Mouse (Mus musculus) heart, embryonic 13.5 days (tissue): ENCODE measurements around the gene Lrrc28. TPM values are rescaled to one million over a fixed set of nuclear protein-coding genes. Genes with fewer than 3 reads are reported as not detected.
A peak's percentile ranks its signal among the peaks of the same experiment; 100 is the strongest.

ENCODE experiments used
- ATAC-seq: fragments of 200-750 bp; cut with Nextera tagmentation; 2 replicates; pipeline ENCODE4 v1.8.0; 2017; ENCODE audit warnings: moderate TSS enrichment; ENCODE audit not compliant: insufficient number of reproducible peaks, low FRiP score, low TSS enrichment; ENCODE audit errors: extremely low read depth
- H3K27ac ChIP-seq: fragments of 300-500 bp; sonication (generic); replicated peaks from 2 replicates; pipeline ENCODE4 v1.5.1; 2015; ENCODE audit warnings: moderate library complexity, mild to moderate bottlenecking, inconsistent platforms
- H3K27me3 ChIP-seq: fragments of 300-500 bp; sonication (generic); replicated peaks from 2 replicates; pipeline ENCODE4 v1.6.1; 2015; ENCODE audit warnings: mild to moderate bottlenecking, inconsistent platforms
- H3K36me3 ChIP-seq: fragments of 300-500 bp; sonication (generic); 2 replicates; pipeline ENCODE4 v1.6.1; 2015; ENCODE audit warnings: mild to moderate bottlenecking, inconsistent platforms
- H3K4me1 ChIP-seq: fragments of 300-500 bp; sonication (generic); 2 replicates; pipeline ENCODE4 v1.6.1; 2015; ENCODE audit warnings: inconsistent platforms
- H3K4me2 ChIP-seq: fragments of 300-500 bp; sonication (generic); 2 replicates; pipeline ENCODE4 v1.6.1; 2015; ENCODE audit warnings: inconsistent platforms, mild to moderate bottlenecking, moderate library complexity
- H3K4me3 ChIP-seq: fragments of 300-500 bp; sonication (generic); 2 replicates; pipeline ENCODE4 v1.5.1; 2015; ENCODE audit warnings: moderate library complexity, mild to moderate bottlenecking, inconsistent platforms
- H3K9ac ChIP-seq: fragments of 300-500 bp; sonication (generic); 2 replicates; pipeline ENCODE4 v1.6.1; 2015; ENCODE audit warnings: inconsistent platforms, mild to moderate bottlenecking, moderate library complexity
- H3K9me3 ChIP-seq: fragments of 300-500 bp; sonication (generic); 2 replicates; pipeline ENCODE4 v1.6.1; 2016; ENCODE audit warnings: inconsistent platforms
- WGBS: fragments of 180-500 bp; shearing (Covaris S2); methylation state at CpG from one replicate; pipeline ENCODE4 v1.1.7; 2015; ENCODE audit warnings: mixed read lengths; 5-methylcytosine and 5-hydroxymethylcytosine counted together
- polyA plus RNA-seq: library from polyadenylated mRNA; unstranded; fragments of >200 nt; fragmentation: Nextera tagmentation; extraction: Ambion mirVana; gene quantifications from 2 replicates; pipeline ENCODE4 v1.2.1, GENCODE M21; 2015

The Lrrc28 gene
- polyA plus RNA-seq, 1 experiment from 2014 or later: 8.7 TPM

DNA sequence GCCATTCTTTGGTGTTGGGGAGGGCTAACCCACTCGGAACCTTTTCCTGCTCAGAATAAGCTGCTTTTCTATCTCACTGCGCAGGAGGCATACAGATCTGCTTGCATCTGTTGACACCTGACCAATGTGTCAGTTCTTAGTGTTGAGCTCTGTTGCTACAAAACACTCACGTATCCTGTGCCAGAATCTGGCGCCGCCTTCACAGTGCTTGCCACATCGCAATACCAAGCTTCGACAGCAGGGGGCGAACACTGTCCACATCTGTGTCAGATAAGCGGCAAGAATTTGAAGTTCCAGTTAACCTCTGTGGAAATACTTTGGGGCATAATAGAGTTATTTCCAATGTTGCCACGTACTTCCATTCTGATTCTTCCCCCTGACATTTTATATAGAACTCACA, 27.6 kb upstream of the Lrrc28 start:
- Histone ChIP-seq H3K9ac (peak overlapping the region; percentile 21; the same call in 1 of the 2 replicates), H3K27ac (no peak overlapping the region), H3K4me1 (peaks cover 29% of the 10 kb centered on the region), H3K27me3 (no peaks in the 10 kb centered on the region), H3K36me3 (peaks cover 35% of the 10 kb centered on the region), H3K4me3 (no peak overlapping the region), H3K9me3 (no peaks in the 10 kb centered on the region), H3K4me2 (no peak overlapping the region)
- 5% methylated on average over 10 of the region's 10 CpGs for WGBS
- ATAC-seq: peak; percentile 35; the same call in 1 of the 2 replicates

DNA sequence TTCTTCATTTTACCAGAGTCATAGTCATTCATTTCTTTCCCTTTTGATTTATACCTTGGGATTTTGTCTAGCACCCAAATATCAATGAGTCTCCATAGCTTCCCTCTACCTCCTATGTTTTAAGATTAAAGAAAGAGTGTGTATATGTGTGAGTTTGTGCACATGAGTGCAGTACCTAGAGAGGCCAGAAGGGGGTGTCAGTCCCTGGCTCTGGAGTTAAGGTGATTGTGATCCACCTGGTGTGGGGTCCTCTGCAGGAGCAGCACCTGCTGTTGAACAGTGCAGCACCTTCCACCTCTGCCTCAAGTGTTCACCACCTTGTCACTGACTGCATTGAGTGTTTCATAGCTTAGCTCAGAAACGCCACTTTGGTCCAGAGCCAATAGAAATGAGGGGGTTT, 25.9 kb upstream of the Lrrc28 start:
- Histone ChIP-seq H3K27ac (no peak overlapping the region), H3K4me2 (no peak overlapping the region), H3K9ac (no peak overlapping the region), H3K4me3 (no peak overlapping the region), H3K4me1 (peaks cover 28% of the 10 kb centered on the region), H3K27me3 (no peaks in the 10 kb centered on the region), H3K36me3 (peaks cover 49% of the 10 kb centered on the region), H3K9me3 (no peaks in the 10 kb centered on the region)
- ATAC-seq: no peak
- WGBS: 87% methylated on average over 1 of the region's 1 CpGs

DNA sequence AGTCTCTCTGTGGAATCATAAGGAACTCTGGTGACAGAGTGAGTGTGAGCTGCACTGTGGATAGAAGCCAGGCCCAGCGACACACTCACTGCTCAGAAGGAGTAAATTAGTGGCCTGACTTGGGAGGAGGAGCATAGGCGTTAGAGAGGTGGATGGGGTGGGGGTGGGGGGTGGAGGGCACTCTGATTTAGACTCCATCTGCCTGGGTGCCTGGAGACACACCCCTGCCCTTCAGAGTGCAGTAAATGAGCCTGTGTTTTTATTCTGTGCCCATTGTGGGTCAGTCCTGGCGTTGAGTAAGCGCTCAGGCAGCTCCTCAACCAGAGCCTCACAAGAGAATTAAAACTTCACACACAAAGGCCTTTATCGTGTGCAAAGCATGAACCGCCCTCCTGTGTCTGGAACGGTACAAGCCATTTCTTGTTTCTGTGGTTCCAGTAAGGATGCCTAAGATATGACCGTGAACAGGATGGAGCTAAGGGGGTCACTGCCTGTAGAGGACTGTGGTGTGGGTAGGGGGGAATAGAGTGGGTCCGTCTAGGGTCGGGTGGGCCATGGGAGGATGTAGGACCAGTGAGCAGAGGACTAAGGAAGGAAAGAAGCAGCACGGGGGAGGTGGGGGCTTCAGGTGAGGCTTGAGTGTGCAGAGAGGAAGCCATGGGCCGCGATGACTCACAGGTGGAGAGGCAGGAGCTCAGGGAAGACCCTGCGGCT, 19.1 kb upstream of the Lrrc28 start:
- Histone ChIP-seq H3K4me1 (peaks cover 14% of the 10 kb centered on the region), H3K9ac (no peak overlapping the region), H3K36me3 (peaks cover 58% of the 10 kb centered on the region), H3K9me3 (no peaks in the 10 kb centered on the region), H3K4me3 (no peak overlapping the region), H3K4me2 (no peak overlapping the region), H3K27ac (no peak overlapping the region), H3K27me3 (no peaks in the 10 kb centered on the region)
- ATAC-seq: no peak
- 77% methylated on average over 14 of the region's 14 CpGs for WGBS

DNA sequence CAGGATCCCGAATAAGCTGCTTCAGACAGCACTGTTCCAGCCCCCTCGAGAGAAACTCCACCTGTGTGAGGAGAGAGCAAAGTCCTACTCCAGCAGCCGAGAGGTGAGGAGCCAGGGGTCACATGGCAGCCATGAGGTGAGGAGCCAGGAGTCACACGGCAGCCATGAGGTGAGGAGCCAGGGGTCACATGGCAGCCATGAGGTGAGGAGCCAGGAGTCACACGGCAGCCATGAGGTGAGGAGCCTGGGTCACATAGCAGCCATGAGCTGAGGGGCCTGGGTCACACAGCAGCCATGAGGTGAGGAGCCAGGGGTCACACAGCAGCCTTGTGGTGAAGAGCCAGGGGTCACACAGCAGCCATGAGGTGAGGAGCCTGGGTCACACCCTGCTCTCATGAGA, 17.4 kb upstream of the Lrrc28 start:
- no peaks in the 10 kb centered on the region for H3K9me3 ChIP-seq
- no peak for ATAC-seq
- 62% methylated on average over 5 of the region's 5 CpGs for WGBS

DNA sequence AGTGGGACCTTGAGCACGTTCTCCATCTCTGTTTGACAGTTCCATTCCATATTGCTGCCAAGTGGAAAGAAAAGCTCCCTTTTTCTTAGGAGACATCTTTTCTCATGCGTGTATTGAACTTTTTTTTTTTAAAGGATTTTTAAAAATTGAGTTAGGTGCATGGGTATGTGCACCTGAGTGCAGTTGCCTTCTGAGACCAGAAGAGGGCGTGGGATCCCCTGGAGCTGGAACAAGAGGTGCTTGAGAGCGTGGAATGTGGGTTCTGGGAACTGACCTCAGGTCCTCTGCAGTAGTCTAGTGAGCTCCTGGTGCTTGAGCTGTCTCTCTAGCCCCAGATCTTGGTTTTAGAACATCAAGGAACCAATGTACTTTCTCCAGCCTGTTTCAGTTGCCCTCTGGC, 13.0 kb upstream of the Lrrc28 start:
- WGBS: 77% methylated on average over 4 of the region's 4 CpGs
- ATAC-seq: no peak
- H3K4me2 ChIP-seq: no peak overlapping the region

More for the DNA sequence above, 17.4 kb upstream of the Lrrc28 start:
- peaks cover 44% of the 10 kb centered on the region for H3K36me3 ChIP-seq
- H3K27me3 ChIP-seq: no peaks in the 10 kb centered on the region
- no peak overlapping the region for H3K9ac ChIP-seq
- H3K4me1 ChIP-seq: peaks cover 14% of the 10 kb centered on the region
- H3K27ac ChIP-seq: no peak overlapping the region
- H3K4me3 ChIP-seq: no peak overlapping the region
- no peak overlapping the region for H3K4me2 ChIP-seq

DNA sequence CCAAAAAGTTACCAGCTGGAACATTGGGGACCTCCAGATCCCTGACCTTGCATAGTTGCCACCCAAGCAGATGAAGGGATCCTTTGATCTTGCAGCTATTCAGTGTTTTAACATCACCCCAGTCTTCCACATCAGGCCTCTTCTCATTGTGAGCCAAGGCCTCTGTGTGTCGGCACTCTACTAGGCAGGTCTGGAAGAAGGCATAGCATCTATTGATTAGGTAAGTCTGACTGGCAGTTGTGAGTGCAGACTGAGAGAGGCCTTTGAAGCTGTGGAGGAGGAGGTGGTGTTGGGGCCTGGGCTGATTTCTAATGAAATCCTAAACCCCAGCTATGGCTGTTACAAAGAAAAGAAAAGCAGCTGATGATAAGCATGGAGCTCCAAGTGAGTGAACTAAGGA, 10.1 kb upstream of the Lrrc28 start:
- whole genome bisulfite sequencing: 20% methylated on average over 1 of the region's 1 CpGs
- Histone ChIP-seq H3K9me3 (no peaks in the 10 kb centered on the region), H3K4me2 (no peak overlapping the region), H3K36me3 (peaks cover 6% of the 10 kb centered on the region; the same call in 1 of the 2 replicates), H3K27ac (no peak overlapping the region), H3K9ac (no peak overlapping the region), H3K4me1 (peaks cover 19% of the 10 kb centered on the region), H3K4me3 (no peak overlapping the region), H3K27me3 (no peaks in the 10 kb centered on the region)
- ATAC-seq: no peak

More for the DNA sequence above, 13.0 kb upstream of the Lrrc28 start:
- no peak overlapping the region for H3K27ac ChIP-seq
- H3K36me3 ChIP-seq: peaks cover 16% of the 10 kb centered on the region
- H3K9me3 ChIP-seq: no peaks in the 10 kb centered on the region
- H3K27me3 ChIP-seq: no peaks in the 10 kb centered on the region
- H3K4me3 ChIP-seq: no peak overlapping the region
- H3K9ac ChIP-seq: no peak overlapping the region
- H3K4me1 ChIP-seq: peaks cover 19% of the 10 kb centered on the region

DNA sequence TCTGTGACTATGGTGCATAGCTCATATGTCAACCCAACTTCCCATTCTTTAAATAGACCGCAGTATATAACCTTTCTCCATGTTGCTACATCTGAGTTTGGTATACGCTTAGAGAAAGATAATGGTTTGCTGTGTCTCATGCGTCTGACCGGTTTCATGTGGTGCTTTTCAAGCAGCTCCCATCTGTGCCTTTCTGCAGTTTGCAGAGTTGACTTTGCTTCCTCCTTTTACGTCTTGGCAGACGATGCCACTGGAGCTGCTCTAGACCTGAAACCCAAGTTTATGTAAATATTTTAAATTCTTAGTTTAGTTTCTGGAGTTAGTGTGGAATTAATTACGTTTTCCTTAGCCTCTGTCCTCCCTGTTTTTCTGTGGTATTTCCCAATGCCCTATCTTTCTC, 9.6 kb upstream of the Lrrc28 start:
- no peak overlapping the region for H3K27ac ChIP-seq
- no peak for ATAC-seq
- 86% methylated on average over 7 of the region's 7 CpGs for WGBS
- no peaks in the 10 kb centered on the region for H3K9me3 ChIP-seq
- no peak overlapping the region for H3K4me3 ChIP-seq
- no peak overlapping the region for H3K4me2 ChIP-seq
- H3K9ac ChIP-seq: no peak overlapping the region
- H3K27me3 ChIP-seq: no peaks in the 10 kb centered on the region
- H3K36me3 ChIP-seq: peaks cover 6% of the 10 kb centered on the region; the same call in 1 of the 2 replicates
- H3K4me1 ChIP-seq: peaks cover 24% of the 10 kb centered on the region

DNA sequence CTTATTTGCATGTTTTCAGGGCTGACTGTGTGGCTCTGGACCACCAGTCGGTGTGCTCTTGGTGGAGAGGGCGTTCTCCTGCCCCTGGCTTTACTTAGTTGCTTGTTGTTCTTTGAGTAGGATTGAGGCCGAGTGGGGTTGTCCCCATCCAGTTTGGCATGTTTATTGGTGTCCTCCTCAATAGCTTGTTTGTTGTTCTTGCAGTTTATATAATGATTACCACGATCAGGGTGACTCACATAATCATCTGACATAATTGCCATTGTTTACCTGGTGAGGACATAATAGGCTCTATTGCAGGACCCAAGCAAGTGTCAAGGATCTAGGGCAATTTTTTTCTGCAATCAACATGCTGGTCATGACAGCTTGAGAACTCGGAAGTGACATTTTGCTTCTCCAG, 7.1 kb upstream of the Lrrc28 start:
- no peak overlapping the region for H3K9ac ChIP-seq
- no peak overlapping the region for H3K4me2 ChIP-seq
- ATAC-seq: no peak

DNA sequence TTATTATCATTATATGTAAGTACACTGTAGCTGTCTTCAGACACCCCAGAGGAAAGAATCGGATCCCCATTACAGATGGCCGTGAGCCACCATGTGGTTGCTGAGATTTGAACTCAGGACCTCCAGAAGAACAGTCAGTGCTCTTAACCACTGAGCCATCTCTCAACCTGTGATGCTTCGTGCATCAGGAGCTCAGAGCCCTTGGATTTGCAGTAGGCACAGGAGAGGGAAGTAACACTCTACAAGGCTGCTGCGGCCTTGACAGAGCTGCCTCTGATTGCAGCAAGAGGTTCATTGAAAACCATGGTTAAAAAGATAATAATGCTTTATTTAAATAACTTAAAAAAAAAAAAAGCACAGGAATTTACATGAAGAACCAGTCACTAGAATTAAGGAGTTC, 3.3 kb upstream of the Lrrc28 start:
- WGBS: 68% methylated on average over 4 of the region's 4 CpGs
- Histone ChIP-seq H3K4me3 (peak overlapping the region; percentile 75), H3K27me3 (no peaks in the 10 kb centered on the region), H3K27ac (no peak overlapping the region), H3K9me3 (no peaks in the 10 kb centered on the region), H3K4me2 (peak overlapping the region; percentile 73), H3K9ac (peak overlapping the region; percentile 90), H3K36me3 (no peaks in the 10 kb centered on the region), H3K4me1 (peaks cover 42% of the 10 kb centered on the region)
- no peak for ATAC-seq

More for the DNA sequence above, 7.1 kb upstream of the Lrrc28 start:
- Histone ChIP-seq H3K27ac (no peak overlapping the region), H3K4me3 (no peak overlapping the region), H3K36me3 (peaks cover 6% of the 10 kb centered on the region; the same call in 1 of the 2 replicates), H3K27me3 (no peaks in the 10 kb centered on the region), H3K4me1 (peaks cover 39% of the 10 kb centered on the region), H3K9me3 (no peaks in the 10 kb centered on the region)
- WGBS: 76% methylated on average over 5 of the region's 5 CpGs

DNA sequence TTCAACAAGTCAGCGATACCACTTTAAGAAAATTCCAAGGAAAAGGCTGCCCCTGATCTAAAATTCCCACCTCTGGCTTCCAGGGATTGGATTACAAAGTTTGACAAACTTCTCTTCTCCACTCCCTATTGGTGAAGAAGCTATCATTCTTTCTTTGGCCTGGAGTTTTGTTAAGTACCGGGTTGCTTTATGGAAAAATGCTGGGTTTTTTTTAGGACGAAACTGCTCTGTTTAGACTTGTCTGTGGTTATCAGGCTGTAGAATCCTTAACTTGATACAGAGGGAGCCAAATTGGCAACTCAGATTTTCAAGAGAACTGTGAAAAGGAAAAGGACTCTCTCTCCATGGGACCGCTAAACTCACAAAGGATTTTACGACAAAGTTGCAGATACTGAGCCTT, 2.2 kb upstream of the Lrrc28 start, which contains the start of gene Ttc23:
Gene Ttc23, plus strand, starts transcription at position 134 of the 400 bp plus-strand sequence.
- ATAC-seq: no peak
- H3K36me3 ChIP-seq: no peaks in the 10 kb centered on the region
- peak within 1 kb of the TSS; percentile 75 for H3K4me3 ChIP-seq
- H3K4me1 ChIP-seq: peaks cover 42% of the 10 kb centered on the region
- peak within 1 kb of the TSS; percentile 90 for H3K9ac ChIP-seq
- H3K27ac ChIP-seq: peak within 1 kb of the TSS; percentile 77
- 4% methylated on average over 5 of the region's 5 CpGs for WGBS
- H3K4me2 ChIP-seq: peak within 1 kb of the TSS; percentile 83
- H3K9me3 ChIP-seq: no peaks in the 10 kb centered on the region
- no peaks in the 10 kb centered on the region for H3K27me3 ChIP-seq

DNA sequence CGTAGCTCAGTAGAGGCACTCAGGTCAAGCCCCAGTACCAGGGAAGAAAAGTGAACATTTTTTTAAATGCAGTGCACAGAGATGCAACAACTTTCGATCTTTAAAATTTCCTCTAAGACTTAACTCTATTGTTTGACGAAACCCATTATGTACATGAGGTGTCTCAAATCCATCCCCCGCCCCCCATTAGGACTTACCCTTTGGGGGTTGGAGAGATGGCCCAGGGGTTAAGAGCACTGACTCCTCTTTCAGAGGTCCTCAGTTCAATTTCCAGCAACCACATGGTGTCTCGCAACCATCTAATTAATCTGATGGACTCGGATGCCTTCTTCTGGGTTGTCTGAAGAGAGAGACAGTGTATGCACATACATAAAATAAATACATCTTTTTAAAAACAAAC, 1.1 kb upstream of the Lrrc28 start:
- H3K4me3 ChIP-seq: peak overlapping the region; percentile 60
- ATAC-seq: no peak
- H3K9me3 ChIP-seq: no peaks in the 10 kb centered on the region
- peak overlapping the region; percentile 83 for H3K4me2 ChIP-seq
- WGBS: 12% methylated on average over 6 of the region's 6 CpGs
- H3K9ac ChIP-seq: peak overlapping the region; percentile 88
- H3K27ac ChIP-seq: peak overlapping the region; percentile 77
- peaks cover 42% of the 10 kb centered on the region for H3K4me1 ChIP-seq
- H3K36me3 ChIP-seq: peaks cover under 1% of the 10 kb centered on the region
- H3K27me3 ChIP-seq: no peaks in the 10 kb centered on the region

DNA sequence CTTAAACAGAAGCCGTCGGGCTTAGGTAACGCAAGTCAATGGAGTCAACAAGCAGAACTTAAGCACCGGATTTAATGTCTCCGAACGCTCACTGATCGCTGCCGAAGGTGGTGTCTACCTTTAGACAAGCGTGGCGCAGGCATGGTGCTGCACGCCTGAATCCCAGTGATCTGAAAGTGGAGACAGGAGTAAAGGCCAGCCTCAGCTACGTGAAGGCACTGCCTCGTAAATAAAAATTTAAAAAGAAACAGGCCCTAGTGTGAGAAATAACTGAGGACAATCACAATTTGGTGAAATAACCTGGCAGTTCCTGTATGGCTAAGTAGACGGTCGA, 580 bp upstream of the Lrrc28 start:
- peaks cover 5% of the 10 kb centered on the region for H3K36me3 ChIP-seq
- H3K27ac ChIP-seq: peak overlapping the region; percentile 77
- ATAC-seq: no peak
- peaks cover 41% of the 10 kb centered on the region for H3K4me1 ChIP-seq
- WGBS: under 1% methylated on average over 15 of the region's 15 CpGs
- no peaks in the 10 kb centered on the region for H3K9me3 ChIP-seq
- peak overlapping the region; percentile 88 for H3K9ac ChIP-seq
- H3K4me3 ChIP-seq: peak overlapping the region; percentile 60
- no peaks in the 10 kb centered on the region for H3K27me3 ChIP-seq
- H3K4me2 ChIP-seq: peak overlapping the region; percentile 83
